ENCODE assay signal across 12 mouse cellular contexts in the genomic region with DNA sequence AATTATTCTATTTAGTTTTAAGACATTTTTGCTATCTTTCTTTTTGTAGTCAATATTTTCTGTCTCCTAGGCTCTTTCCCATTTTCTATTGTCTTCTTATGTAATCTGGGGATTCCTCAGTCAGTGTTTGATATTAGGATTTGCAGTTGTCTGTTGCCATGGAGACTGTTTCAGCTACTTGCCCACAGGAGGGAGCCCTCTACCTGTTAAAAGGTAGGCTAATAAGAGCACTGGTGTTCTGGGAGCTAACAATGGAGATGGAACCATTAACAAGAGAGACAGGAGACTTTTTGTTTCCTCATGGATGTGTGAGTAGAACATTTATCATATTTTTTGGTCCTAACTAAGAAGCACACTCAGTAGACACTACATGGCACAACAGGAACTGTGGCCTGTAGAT.
DNase-seq lines count a peak whose midpoint lies in the region; ATAC-seq and TF ChIP-seq lines count a peak whose summit lies in the region.
"Had no signal": no experiment of that assay in that cellular context is flagged by ENCODE, and none has a peak within 500 bp of the region (broad histone marks: within the 10 kb centered on the region; RNA-seq: fewer than 3 reads in every experiment).

No protein-coding gene starts in this region.

- no peak overlapping the region for H3K4me3 ChIP-seq in forebrain, postnatal 0 days (ENCODE audit: low read depth, low read length)
- no peak overlapping the region for H3K4me3 ChIP-seq in forebrain, embryonic 15.5 days
- no peak overlapping the region for H3K4me3 ChIP-seq in left cerebral cortex, adult 2 months
- no peak overlapping the region for H3K4me3 ChIP-seq in midbrain, embryonic 14.5 days (replicated peaks; ENCODE audit: low read depth, low read length)
- H3K4me3 ChIP-seq: forebrain, embryonic 10.5 days; heart, embryonic 12.5 days; limb, embryonic 15.5 days had no signal

- DNase-seq in forebrain, postnatal 0 days = no peak
- DNase-seq in left cerebral cortex, adult 2 months (ENCODE audit: extremely low spot score in 1 of 2, low spot score in 2 of 2) = no peak
- DNase-seq in left cerebral cortex, postnatal 36 days (ENCODE audit: low spot score in 2 of 2) = no peak
- peak; percentile 47 for DNase-seq in Muller cell, postnatal 12 days (ENCODE audit: inconsistent ontology term)
- DNase-seq in midbrain, embryonic 14.5 days = peak; percentile 65
- DNase-seq in gastrocnemius, postnatal 10 days = no peak
- no peak for DNase-seq in testis, postnatal 14 days (ENCODE audit: low spot score)

- no peaks in the 10 kb centered on the region for H3K36me3 ChIP-seq in forebrain, postnatal 0 days (ENCODE audit: insufficient read depth)
- no peaks in the 10 kb centered on the region for H3K36me3 ChIP-seq in forebrain, embryonic 15.5 days
- no peaks in the 10 kb centered on the region for H3K36me3 ChIP-seq in midbrain, embryonic 14.5 days (ENCODE audit: control insufficient read depth, insufficient read depth, low read length)
- H3K36me3 ChIP-seq: forebrain, embryonic 10.5 days; heart, embryonic 12.5 days; limb, embryonic 15.5 days had no signal

- no peaks in the 10 kb centered on the region for H3K4me1 ChIP-seq in forebrain, postnatal 0 days (ENCODE audit: insufficient read depth)
- no peaks in the 10 kb centered on the region for H3K4me1 ChIP-seq in forebrain, embryonic 15.5 days
- no peaks in the 10 kb centered on the region for H3K4me1 ChIP-seq in midbrain, embryonic 14.5 days (ENCODE audit: control insufficient read depth, insufficient read depth, low read length)
- H3K4me1 ChIP-seq: forebrain, embryonic 10.5 days; heart, embryonic 12.5 days; limb, embryonic 15.5 days had no signal

- no peak overlapping the region for H3K4me2 ChIP-seq in forebrain, postnatal 0 days (ENCODE audit: low read depth)
- no peak overlapping the region for H3K4me2 ChIP-seq in forebrain, embryonic 15.5 days (replicated peaks)
- no peak overlapping the region for H3K4me2 ChIP-seq in midbrain, embryonic 14.5 days (ENCODE audit: low read length)
- H3K4me2 ChIP-seq: heart, embryonic 12.5 days; limb, embryonic 15.5 days had no signal

- no peak overlapping the region for H3K9ac ChIP-seq in forebrain, postnatal 0 days
- no peak overlapping the region for H3K9ac ChIP-seq in forebrain, embryonic 15.5 days (replicated peaks)
- no peak overlapping the region for H3K9ac ChIP-seq in midbrain, embryonic 14.5 days (replicated peaks; ENCODE audit: low read length)
- H3K9ac ChIP-seq: heart, embryonic 12.5 days; limb, embryonic 15.5 days had no signal

- TF ChIP-seq CTCF in forebrain, postnatal 0 days (IDR thresholded peaks at IDR 0.05; ENCODE audit: low read depth) = peak; percentile 38
- peak; percentile 31 for TF ChIP-seq CTCF in left cerebral cortex, adult 2 months (IDR thresholded peaks at IDR 0.05)

- H3K27me3 ChIP-seq in forebrain, postnatal 0 days (ENCODE audit: insufficient read depth, low read length) = no peaks in the 10 kb centered on the region
- H3K27me3 ChIP-seq in forebrain, embryonic 15.5 days = no peaks in the 10 kb centered on the region
- H3K27me3 ChIP-seq in midbrain, embryonic 14.5 days (ENCODE audit: control insufficient read depth, insufficient read depth, low read length) = no peaks in the 10 kb centered on the region
- H3K27me3 ChIP-seq: heart, embryonic 12.5 days; limb, embryonic 15.5 days had no signal

- H3K27ac ChIP-seq in forebrain, postnatal 0 days (ENCODE audit: low read depth, low read length) = no peak overlapping the region
- H3K27ac ChIP-seq in forebrain, embryonic 15.5 days (replicated peaks) = no peak overlapping the region
- H3K27ac ChIP-seq in left cerebral cortex, adult 2 months = no peak overlapping the region
- H3K27ac ChIP-seq in midbrain, embryonic 14.5 days (replicated peaks; ENCODE audit: low read depth, low read length) = no peak overlapping the region
- H3K27ac ChIP-seq: forebrain, embryonic 10.5 days; limb, embryonic 15.5 days had no signal

- intact Hi-C loops in left cerebral cortex, adult 2 months (cut with DNase I) = no loop called here
- intact Hi-C loops in left cerebral cortex, postnatal 36 days (cut with DNase I) = no loop called here

- no peaks in the 10 kb centered on the region for H3K9me3 ChIP-seq in forebrain, postnatal 0 days (ENCODE audit: low read length)
- no peaks in the 10 kb centered on the region for H3K9me3 ChIP-seq in forebrain, embryonic 15.5 days
- no peaks in the 10 kb centered on the region for H3K9me3 ChIP-seq in midbrain, embryonic 14.5 days (ENCODE audit: control insufficient read depth, low read length)
- H3K9me3 ChIP-seq: forebrain, embryonic 10.5 days; heart, embryonic 12.5 days; limb, embryonic 15.5 days had no signal

- ATAC-seq in forebrain, postnatal 0 days = no peak; the same call in 1 of the 2 replicates
- ATAC-seq in forebrain, embryonic 15.5 days (replicated peaks) = no peak
- ATAC-seq in midbrain, embryonic 14.5 days (ENCODE audit: low FRiP score, low TSS enrichment) = no peak
- ATAC-seq: activated CD4-positive, CD25-positive, alpha-beta regulatory T cell, adult 4 months had no signal

Comparison
In these comparisons a context has a peak if more than half of its experiments do, and no peak if none do; other contexts are left out.
1. DNase-seq: peak in Muller cell, postnatal 12 days (single experiment) and midbrain, embryonic 14.5 days (single experiment); none in forebrain, postnatal 0 days (single experiment), left cerebral cortex, adult 2 months (0 of 2), left cerebral cortex, postnatal 36 days (0 of 2), gastrocnemius, postnatal 10 days (single experiment) and testis, postnatal 14 days (single experiment).